Mouse (Mus musculus): ENCODE measurements around the gene Rcc2. TPM values are rescaled to one million over a fixed set of nuclear protein-coding genes. Genes with fewer than 3 reads are reported as not detected.
A peak's percentile ranks its signal among the peaks of the same experiment; 100 is the strongest.

The Rcc2 gene
- polyA plus RNA-seq, 1 experiment from 2014 or later = 47.0 TPM

- Histone ChIP-seq H3K27me3 (no peaks in the 10 kb centered on the region), H3K4me1 (peaks cover 16% of the 10 kb centered on the region), H3K4me3 (replicated peaks) (no peak overlapping the region), H3K4me2 (replicated peaks) (no peak overlapping the region), H3K27ac (replicated peaks) (peak overlapping the region; percentile 39; the same call in 1 of the 2 replicates), H3K9ac (no peak overlapping the region), H3K36me3 (peaks cover 93% of the 10 kb centered on the region), H3K9me3 (replicated peaks) (no peaks in the 10 kb centered on the region)
- 52% methylated on average over 29 of the region's 29 CpGs for WGBS
- ATAC-seq (ENCODE audit: insufficient number of reproducible peaks, low FRiP score, low TSS enrichment, low read depth) = peak; percentile 71
Observed at GRCm38 (mm10) chr4:140713480-140714365, 13.4 kb downstream of the Rcc2 start.

GRCm38 (mm10) chr4:140714586-140714985 lies 14.2 kb downstream of the Rcc2 start:
- 85% methylated on average over 5 of the region's 5 CpGs for WGBS
- Histone ChIP-seq H3K9ac (no peak overlapping the region), H3K36me3 (peaks cover 93% of the 10 kb centered on the region), H3K4me2 (replicated peaks) (no peak overlapping the region), H3K9me3 (replicated peaks) (no peaks in the 10 kb centered on the region), H3K4me1 (peaks cover 13% of the 10 kb centered on the region; the same call in 1 of the 2 replicates), H3K27ac (replicated peaks) (no peak overlapping the region), H3K4me3 (replicated peaks) (no peak overlapping the region), H3K27me3 (no peaks in the 10 kb centered on the region)
- ATAC-seq (ENCODE audit: insufficient number of reproducible peaks, low FRiP score, low TSS enrichment, low read depth) = no peak

GRCm38 (mm10) chr4:140716994-140717393 lies 16.7 kb downstream of the Rcc2 start:
- 87% methylated on average over 11 of the region's 11 CpGs for whole genome bisulfite sequencing

GRCm38 (mm10) chr4:140718436-140718835 lies 18.1 kb downstream of the Rcc2 start:
- H3K9ac ChIP-seq = no peak overlapping the region
- WGBS = 94% methylated on average over 9 of the region's 9 CpGs

More at GRCm38 (mm10) chr4:140716994-140717393, 16.7 kb downstream of the Rcc2 start:
- H3K9me3 ChIP-seq (replicated peaks) = no peaks in the 10 kb centered on the region
- ATAC-seq (ENCODE audit: insufficient number of reproducible peaks, low FRiP score, low TSS enrichment, low read depth) = no peak
- H3K27ac ChIP-seq (replicated peaks) = no peak overlapping the region
- H3K27me3 ChIP-seq = no peaks in the 10 kb centered on the region
- no peak overlapping the region for H3K4me2 ChIP-seq (replicated peaks)
- no peak overlapping the region for H3K9ac ChIP-seq
- H3K4me1 ChIP-seq = peaks cover 16% of the 10 kb centered on the region
- peaks cover 94% of the 10 kb centered on the region for H3K36me3 ChIP-seq
- no peak overlapping the region for H3K4me3 ChIP-seq (replicated peaks)

GRCm38 (mm10) chr4:140720091-140720490 lies 19.8 kb downstream of the Rcc2 start:
- no peak for ATAC-seq (ENCODE audit: insufficient number of reproducible peaks, low FRiP score, low TSS enrichment, low read depth)
- Histone ChIP-seq H3K4me3 (replicated peaks) (no peak overlapping the region), H3K27me3 (no peaks in the 10 kb centered on the region), H3K4me2 (replicated peaks) (no peak overlapping the region), H3K4me1 (peaks cover 9% of the 10 kb centered on the region), H3K27ac (replicated peaks) (no peak overlapping the region; the same call in 1 of the 2 replicates), H3K36me3 (peaks cover 80% of the 10 kb centered on the region), H3K9ac (no peak overlapping the region), H3K9me3 (replicated peaks) (no peaks in the 10 kb centered on the region)
- WGBS = 80% methylated on average over 5 of the region's 5 CpGs

More at GRCm38 (mm10) chr4:140718436-140718835, 18.1 kb downstream of the Rcc2 start:
- peaks cover 13% of the 10 kb centered on the region for H3K4me1 ChIP-seq
- no peaks in the 10 kb centered on the region for H3K9me3 ChIP-seq (replicated peaks)
- no peak overlapping the region for H3K27ac ChIP-seq (replicated peaks)
- ATAC-seq (ENCODE audit: insufficient number of reproducible peaks, low FRiP score, low TSS enrichment, low read depth) = no peak
- H3K36me3 ChIP-seq = peaks cover 93% of the 10 kb centered on the region
- no peak overlapping the region for H3K4me2 ChIP-seq (replicated peaks)
- H3K27me3 ChIP-seq = no peaks in the 10 kb centered on the region
- H3K4me3 ChIP-seq (replicated peaks) = no peak overlapping the region

- H3K9me3 ChIP-seq (replicated peaks) = no peaks in the 10 kb centered on the region
- WGBS = 62% methylated on average over 20 of the region's 20 CpGs
- no peaks in the 10 kb centered on the region for H3K27me3 ChIP-seq
- H3K9ac ChIP-seq = no peak overlapping the region
- H3K4me2 ChIP-seq (replicated peaks) = no peak overlapping the region
- H3K4me3 ChIP-seq (replicated peaks) = no peak overlapping the region
- peaks cover 9% of the 10 kb centered on the region for H3K4me1 ChIP-seq
- peaks cover 61% of the 10 kb centered on the region for H3K36me3 ChIP-seq
- H3K27ac ChIP-seq (replicated peaks) = peak overlapping the region; percentile 28; the same call in 1 of the 2 replicates
- ATAC-seq (ENCODE audit: insufficient number of reproducible peaks, low FRiP score, low TSS enrichment, low read depth) = no peak
Observed at GRCm38 (mm10) chr4:140721968-140722490, 21.7 kb downstream of the Rcc2 start.

- Histone ChIP-seq H3K36me3 (peaks cover 55% of the 10 kb centered on the region), H3K27ac (replicated peaks) (no peak overlapping the region), H3K9me3 (replicated peaks) (no peaks in the 10 kb centered on the region), H3K4me2 (replicated peaks) (no peak overlapping the region), H3K27me3 (no peaks in the 10 kb centered on the region), H3K4me3 (replicated peaks) (no peak overlapping the region), H3K9ac (no peak overlapping the region), H3K4me1 (peaks cover 9% of the 10 kb centered on the region)
- ATAC-seq (ENCODE audit: insufficient number of reproducible peaks, low FRiP score, low TSS enrichment, low read depth) = no peak
- WGBS = 72% methylated on average over 9 of the region's 9 CpGs
Observed at GRCm38 (mm10) chr4:140722710-140723109, 22.4 kb downstream of the Rcc2 start.

- WGBS = 73% methylated on average over 9 of the region's 9 CpGs
- Histone ChIP-seq H3K4me3 (replicated peaks) (no peak overlapping the region), H3K27me3 (no peaks in the 10 kb centered on the region), H3K36me3 (peaks cover 50% of the 10 kb centered on the region), H3K9ac (no peak overlapping the region), H3K27ac (replicated peaks) (no peak overlapping the region), H3K9me3 (replicated peaks) (no peaks in the 10 kb centered on the region), H3K4me2 (replicated peaks) (no peak overlapping the region), H3K4me1 (peaks cover 9% of the 10 kb centered on the region)
- no peak for ATAC-seq (ENCODE audit: insufficient number of reproducible peaks, low FRiP score, low TSS enrichment, low read depth)
Observed at GRCm38 (mm10) chr4:140723192-140723591, 22.9 kb downstream of the Rcc2 start.

- Histone ChIP-seq H3K27me3 (no peaks in the 10 kb centered on the region), H3K4me3 (replicated peaks) (no peak overlapping the region), H3K9me3 (replicated peaks) (no peaks in the 10 kb centered on the region), H3K36me3 (peaks cover 44% of the 10 kb centered on the region), H3K4me1 (peaks cover 9% of the 10 kb centered on the region), H3K27ac (replicated peaks) (no peak overlapping the region), H3K4me2 (replicated peaks) (no peak overlapping the region), H3K9ac (no peak overlapping the region)
- WGBS = 44% methylated on average over 5 of the region's 5 CpGs
- no peak; the same call in 1 of the 2 replicates for ATAC-seq (ENCODE audit: insufficient number of reproducible peaks, low FRiP score, low TSS enrichment, low read depth)
Observed at GRCm38 (mm10) chr4:140723801-140724200, 23.5 kb downstream of the Rcc2 start.

- no peak for ATAC-seq (ENCODE audit: insufficient number of reproducible peaks, low FRiP score, low TSS enrichment, low read depth)
- H3K4me1 ChIP-seq = peaks cover 9% of the 10 kb centered on the region
- no peaks in the 10 kb centered on the region for H3K9me3 ChIP-seq (replicated peaks)
- H3K4me2 ChIP-seq (replicated peaks) = no peak overlapping the region
- no peaks in the 10 kb centered on the region for H3K27me3 ChIP-seq
- peaks cover 36% of the 10 kb centered on the region for H3K36me3 ChIP-seq
- H3K4me3 ChIP-seq (replicated peaks) = no peak overlapping the region
- 58% methylated on average over 6 of the region's 6 CpGs for WGBS
- H3K27ac ChIP-seq (replicated peaks) = no peak overlapping the region; the same call in 1 of the 2 replicates
- no peak overlapping the region for H3K9ac ChIP-seq
Observed at GRCm38 (mm10) chr4:140724739-140725138, 24.4 kb downstream of the Rcc2 start.

GRCm38 (mm10) chr4:140726907-140727306 lies 26.6 kb downstream of the Rcc2 start:
- H3K4me3 ChIP-seq (replicated peaks) = no peak overlapping the region

More at GRCm38 (mm10) chr4:140726907-140727306, 26.6 kb downstream of the Rcc2 start:
- peaks cover 14% of the 10 kb centered on the region for H3K36me3 ChIP-seq
- peaks cover 6% of the 10 kb centered on the region for H3K4me1 ChIP-seq
- H3K27ac ChIP-seq (replicated peaks) = no peak overlapping the region
- ATAC-seq (ENCODE audit: insufficient number of reproducible peaks, low FRiP score, low TSS enrichment, low read depth) = no peak
- H3K4me2 ChIP-seq (replicated peaks) = no peak overlapping the region
- 82% methylated on average over 12 of the region's 12 CpGs for WGBS
- no peaks in the 10 kb centered on the region for H3K9me3 ChIP-seq (replicated peaks)
- H3K27me3 ChIP-seq = no peaks in the 10 kb centered on the region
- no peak overlapping the region for H3K9ac ChIP-seq

Measured in embryonic facial prominence, embryonic 15.5 days (tissue).